Mouse (Mus musculus): ENCODE results near the gene Sbno2.

GRCm38 (mm10) chr10:80098630-80099029, 6.7 kb downstream of the Sbno2 start:
- no peak for TF ChIP-seq GATA1 (IDR thresholded peaks at IDR 0.05; ENCODE audit: borderline replicate concordance, low read length)
- TF ChIP-seq FLI1 (IDR thresholded peaks at IDR 0.05; ENCODE audit: low read length) = no peak

Measured in megakaryocyte, embryonic 14.5 days (primary cell).